Comparison of ENCODE assay signal across 8 mouse cellular contexts in genomic region chr7:127746494-127747491, GRCm38 (mm10). TPM values are rescaled to one million over a fixed set of nuclear protein-coding genes. Genes with fewer than 3 reads are reported as not detected.
DNase-seq lines count a peak whose midpoint lies in the region; ATAC-seq lines count a peak whose summit lies in the region.

No protein-coding gene starts in this region.

- peaks cover 26% of the 10 kb centered on the region for H3K36me3 ChIP-seq in heart, embryonic 16.5 days (ENCODE audit: control insufficient read depth, insufficient read depth)
- H3K36me3 ChIP-seq in limb, embryonic 13.5 days: peaks cover 40% of the 10 kb centered on the region
- peaks cover 41% of the 10 kb centered on the region for H3K36me3 ChIP-seq in neural tube, embryonic 12.5 days

- peaks cover 7% of the 10 kb centered on the region for H3K4me1 ChIP-seq in heart, embryonic 16.5 days (ENCODE audit: control insufficient read depth, insufficient read depth, low read length)
- H3K4me1 ChIP-seq in limb, embryonic 13.5 days: peaks cover 22% of the 10 kb centered on the region
- H3K4me1 ChIP-seq in neural tube, embryonic 12.5 days: peaks cover 24% of the 10 kb centered on the region

- peak overlapping the region; percentile 93 for H3K27ac ChIP-seq in heart, embryonic 16.5 days (ENCODE audit: low read length)
- peak overlapping the region; percentile 93 for H3K27ac ChIP-seq in limb, embryonic 13.5 days
- peak overlapping the region; percentile 76 for H3K27ac ChIP-seq in neural tube, embryonic 12.5 days

- H3K9me3 ChIP-seq in heart, embryonic 16.5 days (replicated peaks; ENCODE audit: control insufficient read depth, low read length): no peaks in the 10 kb centered on the region
- no peaks in the 10 kb centered on the region for H3K9me3 ChIP-seq in limb, embryonic 13.5 days
- H3K9me3 ChIP-seq in neural tube, embryonic 12.5 days: no peaks in the 10 kb centered on the region

- no peaks in the 10 kb centered on the region for H3K27me3 ChIP-seq in heart, embryonic 16.5 days (ENCODE audit: control insufficient read depth, insufficient read depth, low read length)
- H3K27me3 ChIP-seq in limb, embryonic 13.5 days: no peaks in the 10 kb centered on the region
- no peaks in the 10 kb centered on the region for H3K27me3 ChIP-seq in neural tube, embryonic 12.5 days (replicated peaks)

- peak; percentile 38 to 48 for DNase-seq in adrenal gland, adult 18-20 months (ENCODE audit: low spot score in 2 of 2)
- no peak for DNase-seq in adrenal gland, postnatal 25 days
- DNase-seq in CD4-positive helper T cell, adult 2 months (ENCODE audit: low read depth, low spot score): peak; percentile 35
- DNase-seq in cerebellum, postnatal 4 days (ENCODE audit: low spot score in 2 of 2): peak; percentile 26 to 60

- H3K9ac ChIP-seq in heart, embryonic 16.5 days (ENCODE audit: low read length): peak overlapping the region; percentile 82
- peak overlapping the region; percentile 92 for H3K9ac ChIP-seq in limb, embryonic 13.5 days
- peak overlapping the region; percentile 93 for H3K9ac ChIP-seq in neural tube, embryonic 12.5 days

- 2% methylated on average over 42 of the region's 62 CpGs for WGBS in heart, embryonic 16.5 days
- under 1% methylated on average over 52 of the region's 62 CpGs for WGBS in limb, embryonic 13.5 days
- under 1% methylated on average over 49 of the region's 62 CpGs for WGBS in neural tube, embryonic 12.5 days

- H3K4me2 ChIP-seq in heart, embryonic 16.5 days (ENCODE audit: low read depth, low read length): peak overlapping the region; percentile 98
- H3K4me2 ChIP-seq in limb, embryonic 13.5 days (replicated peaks): peak overlapping the region; percentile 85
- peak overlapping the region; percentile 91 for H3K4me2 ChIP-seq in neural tube, embryonic 12.5 days (replicated peaks)

- peak overlapping the region; percentile 63 for H3K4me3 ChIP-seq in heart, embryonic 16.5 days (ENCODE audit: low read length)
- peak overlapping the region; percentile 96 for H3K4me3 ChIP-seq in limb, embryonic 13.5 days
- peak overlapping the region; percentile 94 for H3K4me3 ChIP-seq in neural tube, embryonic 12.5 days

- peak; percentile 0; the same call in 1 of the 2 replicates for ATAC-seq in heart, embryonic 16.5 days (replicated peaks; ENCODE audit: extremely low read depth, insufficient read depth, low FRiP score)
- peak; percentile 0; the same call in 1 of the 2 replicates for ATAC-seq in limb, embryonic 13.5 days (ENCODE audit: low FRiP score, low read depth)
- peak; percentile 6; the same call in 1 of the 2 replicates for ATAC-seq in neural tube, embryonic 12.5 days (ENCODE audit: low FRiP score, low read depth)
- no peak for ATAC-seq in monocyte, adult 5-6 weeks (replicated peaks; ENCODE audit: insufficient number of reproducible peaks, low FRiP score, low TSS enrichment, poor library complexity, severe bottlenecking)

RNA-seq across cellular contexts. Expression of gene Fbxl19, which starts 2.5 kb away (rescaled TPM):
- 10 to 100 TPM; 10.7 to 14.4 TPM for total RNA-seq in adrenal gland, adult 18-20 months (2021)
- 18.3 and 18.5 TPM in 2 replicates for total RNA-seq in adrenal gland, postnatal 25 days (2021)
- 1.3 and 2.1 TPM in 2 replicates for polyA plus RNA-seq in heart, embryonic 16.5 days (2015; fragmentation: Nextera tagmentation; extraction: Ambion mirVana)
- polyA plus RNA-seq in limb, embryonic 13.5 days (2015; fragmentation: Nextera tagmentation; extraction: Ambion mirVana): 6.7 TPM in 2 replicates
- polyA plus RNA-seq in neural tube, embryonic 12.5 days (2016; fragmentation: Nextera tagmentation; extraction: Ambion mirVana): 10.2 and 13.0 TPM in 2 replicates
- total RNA-seq in monocyte, adult 5-6 weeks (2017): 2.1 to 8.5 TPM (median 3.1 TPM) in 3 replicates

RNA-seq across cellular contexts. Expression of gene Ctf2, which starts 14.8 kb away (rescaled TPM):
- not detected for total RNA-seq in adrenal gland, adult 18-20 months (2021)
- total RNA-seq in adrenal gland, postnatal 25 days (2021): not detected in 2 replicates
- 0.11 TPM in 2 replicates for polyA plus RNA-seq in heart, embryonic 16.5 days (2015; fragmentation: Nextera tagmentation; extraction: Ambion mirVana)
- 0.46 and 0.50 TPM in 2 replicates for polyA plus RNA-seq in limb, embryonic 13.5 days (2015; fragmentation: Nextera tagmentation; extraction: Ambion mirVana)
- polyA plus RNA-seq in neural tube, embryonic 12.5 days (2016; fragmentation: Nextera tagmentation; extraction: Ambion mirVana): 0.22 and 0.28 TPM in 2 replicates
- 0.64 to 0.76 TPM in 2 of 3 replicates, not detected in the other for total RNA-seq in monocyte, adult 5-6 weeks (2017)

RNA-seq across cellular contexts. Expression of gene Orai3, which starts 22.8 kb away (rescaled TPM):
- total RNA-seq in adrenal gland, adult 18-20 months (2021): 10 to 100 TPM; 28.5 to 30.7 TPM
- 31.5 and 37.2 TPM in 2 replicates for total RNA-seq in adrenal gland, postnatal 25 days (2021)
- 20.3 and 21.4 TPM in 2 replicates for polyA plus RNA-seq in heart, embryonic 16.5 days (2015; fragmentation: Nextera tagmentation; extraction: Ambion mirVana)
- 20.1 and 20.8 TPM in 2 replicates for polyA plus RNA-seq in limb, embryonic 13.5 days (2015; fragmentation: Nextera tagmentation; extraction: Ambion mirVana)
- 7.9 and 9.9 TPM in 2 replicates for polyA plus RNA-seq in neural tube, embryonic 12.5 days (2016; fragmentation: Nextera tagmentation; extraction: Ambion mirVana)
- total RNA-seq in monocyte, adult 5-6 weeks (2017): 31.9 to 44.5 TPM (median 35.2 TPM) in 3 replicates

RNA-seq across cellular contexts. Expression of gene Setd1a, which starts 29.7 kb away (rescaled TPM):
- 10 to 100 TPM; 30.3 to 40.4 TPM for total RNA-seq in adrenal gland, adult 18-20 months (2021)
- total RNA-seq in adrenal gland, postnatal 25 days (2021): 36.9 and 49.8 TPM in 2 replicates
- 10.3 and 12.3 TPM in 2 replicates for polyA plus RNA-seq in heart, embryonic 16.5 days (2015; fragmentation: Nextera tagmentation; extraction: Ambion mirVana)
- 28.1 and 30.8 TPM in 2 replicates for polyA plus RNA-seq in limb, embryonic 13.5 days (2015; fragmentation: Nextera tagmentation; extraction: Ambion mirVana)
- 20.3 and 22.5 TPM in 2 replicates for polyA plus RNA-seq in neural tube, embryonic 12.5 days (2016; fragmentation: Nextera tagmentation; extraction: Ambion mirVana)
- total RNA-seq in monocyte, adult 5-6 weeks (2017): 5.2 to 14.9 TPM (median 7.7 TPM) in 3 replicates

RNA-seq across cellular contexts. Expression of gene Ctf1, which starts 34.3 kb away (rescaled TPM):
- total RNA-seq in adrenal gland, adult 18-20 months (2021): 1 to 10 TPM; 3.3 to 4.8 TPM
- 2.5 and 2.6 TPM in 2 replicates for total RNA-seq in adrenal gland, postnatal 25 days (2021)
- 6.2 and 6.6 TPM in 2 replicates for polyA plus RNA-seq in heart, embryonic 16.5 days (2015; fragmentation: Nextera tagmentation; extraction: Ambion mirVana)
- 28.3 and 31.6 TPM in 2 replicates for polyA plus RNA-seq in limb, embryonic 13.5 days (2015; fragmentation: Nextera tagmentation; extraction: Ambion mirVana)
- polyA plus RNA-seq in neural tube, embryonic 12.5 days (2016; fragmentation: Nextera tagmentation; extraction: Ambion mirVana): 5.8 TPM in 2 replicates
- total RNA-seq in monocyte, adult 5-6 weeks (2017): not detected in 3 replicates
